Mouse (Mus musculus) granulocyte monocyte progenitor cell, adult 5-6 weeks (primary cell): Measurements from ENCODE around the gene Atp5j. TPM values are rescaled to one million over a fixed set of nuclear protein-coding genes. Genes with fewer than 3 reads are reported as not detected.
A peak's percentile ranks its signal among the peaks of the same experiment; 100 is the strongest.

Source experiments
- ATAC-seq: replicated peaks from 2 replicates; pipeline ENCODE4 v1.8.0; 2016; ENCODE audit warnings: mild to moderate bottlenecking, moderate TSS enrichment, inconsistent platforms; ENCODE audit not compliant: poor library complexity, severe bottlenecking
- total RNA-seq, 2 experiments: library from RNA; stranded (forward) in 1 of 2; stranded (reverse) in 1 of 2; fragments of 200-712, 200-1000 nt in 1 of 2; fragments of >200 nt in 1 of 2; fragmentation: Nextera tagmentation in 1 of 2; gene quantifications; 2 replicates each; pipeline ENCODE4 v1.2.3; 2014 to 2017

The Atp5j gene
- total RNA-seq, 2 experiments from 2014 or later, result 303 to 603 TPM

- ATAC-seq, result no peak
Measured at GRCm38 (mm10) chr16:84810254-84810653, 25.2 kb downstream of the Atp5j start.

GRCm38 (mm10) chr16:84807874-84808273 is 27.6 kb downstream of the Atp5j start:
- no peak for ATAC-seq

GRCm38 (mm10) chr16:84806175-84806574 is 29.2 kb downstream of the Atp5j start:
- no peak for ATAC-seq

GRCm38 (mm10) chr16:84804866-84805265 is 30.6 kb downstream of the Atp5j start:
- no peak for ATAC-seq

GRCm38 (mm10) chr16:84802217-84802616 is 33.2 kb downstream of the Atp5j start:
- peak; percentile 85 for ATAC-seq

- no peak for ATAC-seq
Measured at GRCm38 (mm10) chr16:84800038-84800437, 35.4 kb downstream of the Atp5j start.

GRCm38 (mm10) chr16:84796678-84797077 is 38.7 kb downstream of the Atp5j start:
- no peak for ATAC-seq

- ATAC-seq, result no peak
Measured at GRCm38 (mm10) chr16:84795337-84795736, 40.1 kb downstream of the Atp5j start.

GRCm38 (mm10) chr16:84793401-84793800 is 42.0 kb downstream of the Atp5j start:
- no peak for ATAC-seq

- ATAC-seq, result no peak
Measured at GRCm38 (mm10) chr16:84790595-84791165, 44.7 kb downstream of the Atp5j start.

- ATAC-seq, result no peak
Measured at GRCm38 (mm10) chr16:84784966-84785365, 50.5 kb downstream of the Atp5j start.

GRCm38 (mm10) chr16:84783279-84783678 is 52.1 kb downstream of the Atp5j start:
- ATAC-seq, result no peak

- no peak for ATAC-seq
Measured at GRCm38 (mm10) chr16:84779718-84780117, 55.7 kb downstream of the Atp5j start.

- no peak for ATAC-seq
Measured at GRCm38 (mm10) chr16:84778861-84779630, 56.4 kb downstream of the Atp5j start.

GRCm38 (mm10) chr16:84778431-84778830 is 57.0 kb downstream of the Atp5j start:
- no peak for ATAC-seq

Other genes starting within 250 kb of the Atp5j start
- 19.1 and 30.1 TPM in 2 replicates for gene Mrpl39, start 99.9 kb downstream of the Atp5j start, total RNA-seq (2014; fragmentation: Nextera tagmentation)
- gene Mrpl39, start 99.9 kb downstream of the Atp5j start, total RNA-seq (2017), result 56.0 and 63.8 TPM in 2 replicates
- not detected in 2 replicates for gene Jam2, start 61.5 kb downstream of the Atp5j start, total RNA-seq (2014; fragmentation: Nextera tagmentation)
- not detected in 2 replicates for gene Jam2, start 61.5 kb downstream of the Atp5j start, total RNA-seq (2017)
- 45.8 and 70.9 TPM in 2 replicates for gene Gabpa, start 700 bp downstream of the Atp5j start, total RNA-seq (2014; fragmentation: Nextera tagmentation)
- gene Gabpa, start 700 bp downstream of the Atp5j start, total RNA-seq (2017), result 67.8 and 69.3 TPM in 2 replicates